12 mouse cellular contexts compared by ENCODE assay signal in genomic region chr13:60573971-60574370, GRCm38 (mm10). TPM values are rescaled to one million over a fixed set of nuclear protein-coding genes. Genes with fewer than 3 reads are reported as not detected.
DNase-seq lines count a peak whose midpoint lies in the region.
"Had no signal": no experiment of that assay in that cellular context is flagged by ENCODE, and none has a peak within 500 bp of the region (broad histone marks: within the 10 kb centered on the region; RNA-seq: fewer than 3 reads in every experiment).

No protein-coding gene starts in this region.

- DNase-seq in adrenal gland, adult 8-10 months, result peak; percentile 33
- no peak for DNase-seq in adrenal gland, postnatal 25 days
- peak; percentile 20 to 31 for DNase-seq in kidney, adult 8-10 months
- no peak for DNase-seq in kidney, postnatal 14 days
- peak; percentile 19 for DNase-seq in ovary, adult 18-20 months (ENCODE audit: low spot score)
- DNase-seq in ovary, postnatal 36 days (ENCODE audit: low spot score), result no peak
- no peak for DNase-seq in thymus, postnatal 36 days
- no peak for DNase-seq in thymus, postnatal 14 days
- DNase-seq: cerebellum, adult 9-11 months; gastrocnemius, postnatal 25 days; thymus, adult 2 months had no signal

RNA-seq across cellular contexts. Expression of gene Dapk1, which starts 27.8 kb away (rescaled TPM):
- total RNA-seq in adrenal gland, adult 8-10 months (2022), result 10 to 100 TPM; 13.3 to 15.3 (median 14.1) TPM
- 10.8 and 11.5 TPM in 2 replicates for total RNA-seq in adrenal gland, postnatal 25 days (2021)
- total RNA-seq: CH12.LX had no signal

Comparison
In these comparisons a context has a peak if more than half of its experiments do, and no peak if none do; other contexts are left out.
1. DNase-seq: peak in adrenal gland, adult 8-10 months (single experiment), kidney, adult 8-10 months (2 of 2) and ovary, adult 18-20 months (single experiment); none in adrenal gland, postnatal 25 days (single experiment), kidney, postnatal 14 days (single experiment), ovary, postnatal 36 days (single experiment), thymus, postnatal 36 days (0 of 2) and thymus, postnatal 14 days (single experiment).